Mouse (Mus musculus): ENCODE data around the gene Rrp1b.
"Not testable (repeated sequence)": the region's sequence is repeated elsewhere in the genome, so short reads cannot be mapped to it uniquely, and the experiment has no call there.

Gene Rrp1b

GRCm38 (mm10) chr17:32034322-32034721 lies 1.6 kb upstream of the Rrp1b start:
- no peak for DNase-seq

GRCm38 (mm10) chr17:32036509-32037438 lies 874 bp downstream of the Rrp1b start:
- no peak for DNase-seq

- DNase-seq: no peak
Observed at GRCm38 (mm10) chr17:32040263-32040662, 4.4 kb downstream of the Rrp1b start.

- DNase-seq: no peak
Observed at GRCm38 (mm10) chr17:32046541-32046940, 10.6 kb downstream of the Rrp1b start.

DNA sequence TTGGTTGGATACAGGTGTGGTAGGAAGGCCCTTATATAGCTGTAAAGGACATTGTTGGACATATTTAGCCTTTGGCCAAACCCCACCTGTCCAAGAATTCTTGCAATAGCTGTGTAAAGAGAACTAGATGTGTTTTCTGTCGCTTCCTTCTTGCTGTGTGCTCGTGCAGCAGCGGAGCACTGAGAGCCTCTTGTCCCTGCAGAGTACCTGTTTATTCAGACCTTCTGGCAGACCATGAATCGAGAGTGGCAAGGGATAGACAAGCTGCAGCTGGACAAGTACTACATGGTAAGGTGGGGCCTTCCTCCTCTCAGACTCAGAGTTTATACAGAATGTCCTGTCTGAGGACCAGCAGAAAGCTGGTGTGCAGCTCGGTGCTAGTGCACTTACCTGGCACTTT lies 12.5 kb downstream of the Rrp1b start:
- no peak for DNase-seq

DNA sequence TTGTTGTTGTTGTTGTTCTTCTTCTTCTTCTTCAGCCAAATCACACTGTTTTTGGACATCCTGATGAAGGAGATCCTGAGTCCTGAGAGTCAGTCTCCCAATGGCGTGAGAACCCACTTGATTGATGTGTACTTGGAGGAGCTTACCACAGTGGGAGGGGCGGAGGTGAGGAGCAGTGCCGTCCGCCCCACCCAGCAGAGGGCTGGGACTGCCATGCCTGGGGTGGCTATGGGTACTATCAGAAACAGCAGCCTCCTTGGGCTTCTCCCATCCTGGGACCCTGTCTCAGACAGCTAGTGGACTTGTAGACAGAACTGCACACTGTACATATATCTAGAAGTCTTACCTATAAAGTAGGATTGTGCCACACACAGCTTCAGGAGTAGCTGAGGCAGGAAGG lies 14.0 kb downstream of the Rrp1b start:
- no peak for DNase-seq

- DNase-seq: no peak
Observed at GRCm38 (mm10) chr17:32050609-32051008, 14.7 kb downstream of the Rrp1b start.

DNA sequence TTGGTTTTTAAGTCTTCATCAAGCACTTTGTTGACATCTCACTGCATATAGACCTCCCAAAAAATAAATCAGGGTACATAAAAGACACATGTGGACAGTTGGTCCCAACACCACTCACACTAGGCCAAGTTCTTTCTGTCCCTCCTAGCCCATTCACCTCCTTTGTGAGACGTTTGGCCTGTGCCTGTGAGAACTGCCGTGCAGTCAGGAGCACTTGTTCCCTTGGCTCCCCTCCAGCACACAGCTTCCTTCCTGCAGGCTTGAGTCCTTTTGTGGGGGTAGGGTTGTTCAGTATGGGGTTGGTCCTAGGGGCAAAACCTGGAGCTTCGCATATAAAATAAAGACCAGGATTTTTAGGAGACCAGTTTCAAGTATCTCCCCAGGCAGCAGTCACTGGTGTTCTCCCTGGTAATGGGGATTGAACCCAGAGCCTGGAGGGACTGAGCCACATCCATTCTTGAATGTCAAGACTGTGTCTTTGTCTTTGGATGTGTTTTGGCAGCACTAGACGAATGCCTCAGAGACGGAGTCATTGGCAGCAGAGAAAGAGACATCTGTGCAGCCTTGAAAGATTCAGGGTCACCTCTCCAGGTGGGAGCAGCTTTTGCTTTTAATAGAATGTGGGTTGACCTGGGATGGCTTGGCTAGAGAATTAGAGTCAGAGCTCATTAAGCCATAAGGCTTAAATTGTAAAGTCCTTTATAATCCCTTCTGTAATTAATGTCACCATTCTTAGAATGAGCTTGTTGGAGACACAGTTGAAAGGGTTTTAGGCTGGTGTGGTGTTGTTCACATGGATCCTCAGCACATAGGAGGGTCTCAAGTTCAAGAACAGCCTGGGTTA lies 16.6 kb downstream of the Rrp1b start:
- DNase-seq: peak; percentile 60

- no peak for DNase-seq
Observed at GRCm38 (mm10) chr17:32053677-32054076, 17.8 kb downstream of the Rrp1b start.

- no peak for DNase-seq
Observed at GRCm38 (mm10) chr17:32057843-32058242, 21.9 kb downstream of the Rrp1b start.

- DNase-seq: no peak
Observed at GRCm38 (mm10) chr17:32059084-32059483, 23.2 kb downstream of the Rrp1b start.

DNA sequence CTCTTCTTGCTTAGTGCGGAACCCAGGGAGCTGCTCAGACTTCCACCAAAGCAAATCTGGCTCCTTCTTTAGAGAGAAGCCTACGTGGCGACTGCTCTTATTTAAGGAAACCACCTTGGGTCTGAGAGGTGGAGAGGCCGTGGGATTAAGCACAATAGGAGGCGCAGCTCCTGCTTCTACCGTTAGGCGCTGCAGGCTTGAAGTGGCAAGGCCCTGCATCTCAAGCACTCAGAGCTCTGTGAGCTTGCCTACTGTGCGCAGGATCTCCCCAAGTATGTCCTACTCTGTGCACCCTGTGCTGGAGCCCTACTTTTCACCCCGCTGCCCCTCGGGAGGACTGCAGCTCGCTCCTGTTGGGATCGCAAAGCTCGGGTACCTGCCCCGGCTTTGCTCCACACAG lies 25.3 kb downstream of the Rrp1b start:
- no peak for DNase-seq

GRCm38 (mm10) chr17:32063654-32064053 lies 27.8 kb downstream of the Rrp1b start:
- DNase-seq: no peak

DNA sequence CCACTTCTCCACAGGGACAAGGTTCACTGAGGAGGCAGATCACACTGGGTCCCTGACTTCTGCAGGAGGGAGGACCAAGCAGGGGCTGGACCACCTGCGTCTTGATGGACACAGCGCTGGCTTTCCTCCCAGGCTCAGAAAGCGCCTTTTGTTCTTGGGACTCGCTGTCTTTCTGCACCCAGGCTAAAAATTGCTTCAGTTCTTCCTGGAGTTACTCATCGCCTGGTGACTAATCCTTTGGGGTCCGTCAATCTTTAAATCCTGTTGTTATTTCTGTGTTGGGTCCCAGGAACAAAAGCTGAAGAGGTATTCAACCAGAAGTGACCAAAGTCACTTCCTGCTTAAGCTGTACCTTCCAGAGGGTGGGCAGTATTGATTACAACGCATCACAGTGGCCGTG lies 28.9 kb downstream of the Rrp1b start:
- not testable (repeated sequence) for DNase-seq

- no peak for DNase-seq
Observed at GRCm38 (mm10) chr17:32067541-32067940, 31.6 kb downstream of the Rrp1b start.

DNA sequence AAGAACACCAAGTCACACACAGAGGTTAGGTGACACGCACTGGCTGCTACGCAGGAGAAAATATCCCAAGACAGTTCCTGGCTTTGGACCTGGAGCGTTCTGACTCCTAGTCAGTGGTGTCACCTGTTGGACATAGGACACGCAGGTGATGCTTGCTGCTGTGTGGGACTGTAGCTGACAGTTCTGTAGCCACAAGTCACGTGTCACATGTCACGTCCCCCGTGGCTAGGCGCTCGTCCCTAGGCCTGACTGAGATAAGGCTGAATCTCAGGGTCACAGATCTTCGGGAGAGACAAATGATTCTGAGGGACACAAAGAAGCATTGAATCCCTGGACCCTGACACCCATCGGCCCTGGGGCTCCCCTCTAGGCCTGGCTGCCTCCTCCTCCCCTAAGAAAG lies 32.5 kb downstream of the Rrp1b start:
- DNase-seq: no peak

- no peak for DNase-seq
Observed at GRCm38 (mm10) chr17:32068810-32069209, 32.9 kb downstream of the Rrp1b start.

DNA sequence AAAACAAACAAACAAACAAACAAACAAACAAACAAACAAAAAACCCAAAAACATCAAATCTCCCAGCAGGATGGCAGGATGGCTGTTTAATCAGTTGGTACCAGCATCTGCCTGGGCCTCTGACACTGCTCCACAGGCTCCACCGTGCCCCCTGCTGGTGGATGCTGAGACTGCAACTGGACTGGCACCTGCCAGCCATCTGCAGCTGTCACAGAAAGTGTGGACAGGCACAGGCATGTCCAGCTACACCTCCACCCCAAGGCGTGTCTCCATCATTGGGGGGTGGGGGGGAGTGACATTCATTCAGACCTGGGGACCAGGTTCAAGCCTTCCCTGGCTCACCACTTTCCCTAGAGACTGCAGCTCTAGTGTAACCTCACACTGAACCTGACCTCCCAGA lies 37.5 kb downstream of the Rrp1b start:
- peak; percentile 91 for DNase-seq

DNA sequence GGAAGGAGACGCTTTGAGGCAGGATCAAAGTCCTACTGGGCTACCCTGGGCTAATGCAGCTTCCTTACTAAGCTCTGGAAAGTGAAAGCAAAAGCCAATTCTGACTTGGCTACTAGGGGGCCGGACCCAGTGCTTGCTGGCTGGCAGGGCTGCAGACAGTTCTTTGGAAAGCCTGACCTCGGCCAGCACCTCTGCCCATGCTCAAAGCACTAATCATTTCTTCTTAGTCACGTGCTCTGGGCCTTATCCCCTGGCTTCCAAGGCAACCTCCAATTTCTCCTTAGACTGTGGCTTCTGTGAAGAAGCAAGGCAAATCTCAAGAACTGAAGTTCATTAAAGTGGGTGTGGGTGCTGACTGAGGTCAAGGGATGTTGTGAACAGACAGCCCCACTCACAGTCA lies 38.8 kb downstream of the Rrp1b start:
- no peak for DNase-seq

GRCm38 (mm10) chr17:32075164-32075563 lies 39.3 kb downstream of the Rrp1b start:
- peak; percentile 62 for DNase-seq

GRCm38 (mm10) chr17:32083351-32083750 lies 47.5 kb downstream of the Rrp1b start:
- no peak for DNase-seq

- DNase-seq: no peak
Observed at GRCm38 (mm10) chr17:32087069-32087468, 51.2 kb downstream of the Rrp1b start.

- no peak for DNase-seq
Observed at GRCm38 (mm10) chr17:32091032-32091363, 55.1 kb downstream of the Rrp1b start.
